Mouse (Mus musculus): ENCODE measurements around the gene Lif. TPM values are rescaled to one million over a fixed set of nuclear protein-coding genes. Genes with fewer than 3 reads are reported as not detected.

The Lif gene
- polyA plus RNA-seq, 1 experiment, result 2.2 TPM

- H3K27me3 ChIP-seq (ENCODE audit: control insufficient read depth, insufficient read depth, low read length), result no peaks in the 10 kb centered on the region
Observed at GRCm38 (mm10) chr11:4228463-4228862, 28.9 kb upstream of the Lif start.

GRCm38 (mm10) chr11:4229841-4230240, 27.5 kb upstream of the Lif start:
- no peaks in the 10 kb centered on the region for H3K36me3 ChIP-seq (ENCODE audit: control insufficient read depth, insufficient read depth, low read length)
- H3K27me3 ChIP-seq (ENCODE audit: control insufficient read depth, insufficient read depth, low read length), result no peaks in the 10 kb centered on the region
- no peak overlapping the region for H3K4me3 ChIP-seq (ENCODE audit: control insufficient read depth, insufficient read depth, low read length)
- no peak for DNase-seq
- TF ChIP-seq CTCF (IDR thresholded peaks at IDR 0.05; ENCODE audit: borderline replicate concordance, control insufficient read depth, extremely low read depth, insufficient read depth, low read length, poor library complexity) (no peak), POLR2A (IDR thresholded peaks at IDR 0.05; ENCODE audit: control insufficient read depth, extremely low read depth, insufficient read depth, low read length, poor library complexity) (no peak)
- no peaks in the 10 kb centered on the region for H3K4me1 ChIP-seq (replicated peaks; ENCODE audit: control insufficient read depth, insufficient read depth, low read length)
- H3K27ac ChIP-seq (ENCODE audit: control insufficient read depth, insufficient read depth, low read length), result no peak overlapping the region
- 95% methylated on average over 4 of the region's 4 CpGs for WGBS

More at GRCm38 (mm10) chr11:4228463-4228862, 28.9 kb upstream of the Lif start:
- no peak for DNase-seq
- H3K27ac ChIP-seq (ENCODE audit: control insufficient read depth, insufficient read depth, low read length), result no peak overlapping the region
- no peaks in the 10 kb centered on the region for H3K4me1 ChIP-seq (replicated peaks; ENCODE audit: control insufficient read depth, insufficient read depth, low read length)
- WGBS, result 82% methylated on average over 8 of the region's 8 CpGs
- no peaks in the 10 kb centered on the region for H3K36me3 ChIP-seq (ENCODE audit: control insufficient read depth, insufficient read depth, low read length)
- no peak for TF ChIP-seq POLR2A (IDR thresholded peaks at IDR 0.05; ENCODE audit: control insufficient read depth, extremely low read depth, insufficient read depth, low read length, poor library complexity)
- no peak for TF ChIP-seq CTCF (IDR thresholded peaks at IDR 0.05; ENCODE audit: borderline replicate concordance, control insufficient read depth, extremely low read depth, insufficient read depth, low read length, poor library complexity)
- no peak overlapping the region for H3K4me3 ChIP-seq (ENCODE audit: control insufficient read depth, insufficient read depth, low read length)

DNA sequence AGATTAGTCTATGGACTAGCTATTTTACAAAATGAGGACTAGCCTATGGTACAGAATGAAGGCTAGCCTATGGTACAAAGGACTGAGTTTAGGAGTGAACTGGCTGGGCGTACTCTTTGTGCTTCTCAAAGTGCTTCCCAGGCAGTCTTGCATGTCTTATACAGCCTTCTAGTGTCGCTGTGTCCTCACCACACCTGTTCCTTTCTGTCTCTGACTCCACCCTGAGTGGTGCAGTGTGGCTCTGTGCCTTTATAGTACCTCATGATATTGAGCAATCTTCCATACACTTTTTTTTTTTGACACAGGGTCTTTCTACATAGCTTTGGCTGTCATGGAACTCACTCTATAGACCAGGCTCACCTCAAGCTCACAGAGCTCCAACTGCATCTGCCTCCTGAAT, 25.9 kb upstream of the Lif start:
- Histone ChIP-seq H3K4me3 (ENCODE audit: control insufficient read depth, insufficient read depth, low read length) (no peak overlapping the region), H3K27me3 (ENCODE audit: control insufficient read depth, insufficient read depth, low read length) (no peaks in the 10 kb centered on the region), H3K4me1 (replicated peaks; ENCODE audit: control insufficient read depth, insufficient read depth, low read length) (peaks cover 10% of the 10 kb centered on the region), H3K27ac (ENCODE audit: control insufficient read depth, insufficient read depth, low read length) (no peak overlapping the region), H3K36me3 (ENCODE audit: control insufficient read depth, insufficient read depth, low read length) (no peaks in the 10 kb centered on the region)
- TF ChIP-seq CTCF (IDR thresholded peaks at IDR 0.05; ENCODE audit: borderline replicate concordance, control insufficient read depth, extremely low read depth, insufficient read depth, low read length, poor library complexity), result no peak
- TF ChIP-seq POLR2A (IDR thresholded peaks at IDR 0.05; ENCODE audit: control insufficient read depth, extremely low read depth, insufficient read depth, low read length, poor library complexity), result no peak
- no peak for DNase-seq
- WGBS, result 93% methylated on average over 2 of the region's 2 CpGs

GRCm38 (mm10) chr11:4232644-4233043, 24.7 kb upstream of the Lif start:
- TF ChIP-seq CTCF (IDR thresholded peaks at IDR 0.05; ENCODE audit: borderline replicate concordance, control insufficient read depth, extremely low read depth, insufficient read depth, low read length, poor library complexity), result no peak
- TF ChIP-seq POLR2A (IDR thresholded peaks at IDR 0.05; ENCODE audit: control insufficient read depth, extremely low read depth, insufficient read depth, low read length, poor library complexity), result no peak
- Histone ChIP-seq H3K4me3 (ENCODE audit: control insufficient read depth, insufficient read depth, low read length) (no peak overlapping the region), H3K27me3 (ENCODE audit: control insufficient read depth, insufficient read depth, low read length) (no peaks in the 10 kb centered on the region), H3K27ac (ENCODE audit: control insufficient read depth, insufficient read depth, low read length) (no peak overlapping the region), H3K4me1 (replicated peaks; ENCODE audit: control insufficient read depth, insufficient read depth, low read length) (peaks cover 21% of the 10 kb centered on the region), H3K36me3 (ENCODE audit: control insufficient read depth, insufficient read depth, low read length) (no peaks in the 10 kb centered on the region)
- 84% methylated on average over 12 of the region's 12 CpGs for WGBS
- DNase-seq, result no peak

DNA sequence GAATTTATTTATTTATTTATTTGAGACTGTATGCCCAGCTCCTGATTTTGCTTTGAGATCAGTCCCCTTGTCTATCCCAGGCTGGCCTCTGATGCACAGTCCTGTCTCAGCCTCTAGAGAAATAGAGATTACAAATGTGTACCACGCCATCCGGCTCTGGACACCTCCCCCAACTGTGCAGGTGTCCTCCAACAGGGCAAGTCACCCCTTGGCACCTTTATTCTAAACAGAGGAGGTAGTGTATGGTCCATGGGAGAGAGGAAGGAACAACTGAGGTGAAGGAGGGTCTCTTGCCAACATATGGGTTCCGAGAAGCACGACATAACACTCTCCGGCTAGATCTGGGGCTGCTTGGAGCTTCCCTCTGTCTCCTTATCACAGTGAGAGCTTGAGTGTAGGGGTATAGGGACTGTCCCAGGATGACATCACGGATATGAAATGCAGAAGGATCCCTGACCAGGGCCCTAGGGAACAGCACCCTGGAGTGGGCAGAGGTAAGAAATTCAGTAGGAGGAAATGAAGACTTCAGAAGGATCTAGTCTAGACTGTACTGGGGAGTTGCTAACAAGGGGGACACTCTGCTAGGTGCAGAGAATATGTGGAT, 22.2 kb upstream of the Lif start:
- Histone ChIP-seq H3K27ac (ENCODE audit: control insufficient read depth, insufficient read depth, low read length) (peak overlapping the region; percentile 38; the same call in 1 of the 2 replicates), H3K4me3 (ENCODE audit: control insufficient read depth, insufficient read depth, low read length) (no peak overlapping the region)
- WGBS, result 91% methylated on average over 6 of the region's 6 CpGs

DNA sequence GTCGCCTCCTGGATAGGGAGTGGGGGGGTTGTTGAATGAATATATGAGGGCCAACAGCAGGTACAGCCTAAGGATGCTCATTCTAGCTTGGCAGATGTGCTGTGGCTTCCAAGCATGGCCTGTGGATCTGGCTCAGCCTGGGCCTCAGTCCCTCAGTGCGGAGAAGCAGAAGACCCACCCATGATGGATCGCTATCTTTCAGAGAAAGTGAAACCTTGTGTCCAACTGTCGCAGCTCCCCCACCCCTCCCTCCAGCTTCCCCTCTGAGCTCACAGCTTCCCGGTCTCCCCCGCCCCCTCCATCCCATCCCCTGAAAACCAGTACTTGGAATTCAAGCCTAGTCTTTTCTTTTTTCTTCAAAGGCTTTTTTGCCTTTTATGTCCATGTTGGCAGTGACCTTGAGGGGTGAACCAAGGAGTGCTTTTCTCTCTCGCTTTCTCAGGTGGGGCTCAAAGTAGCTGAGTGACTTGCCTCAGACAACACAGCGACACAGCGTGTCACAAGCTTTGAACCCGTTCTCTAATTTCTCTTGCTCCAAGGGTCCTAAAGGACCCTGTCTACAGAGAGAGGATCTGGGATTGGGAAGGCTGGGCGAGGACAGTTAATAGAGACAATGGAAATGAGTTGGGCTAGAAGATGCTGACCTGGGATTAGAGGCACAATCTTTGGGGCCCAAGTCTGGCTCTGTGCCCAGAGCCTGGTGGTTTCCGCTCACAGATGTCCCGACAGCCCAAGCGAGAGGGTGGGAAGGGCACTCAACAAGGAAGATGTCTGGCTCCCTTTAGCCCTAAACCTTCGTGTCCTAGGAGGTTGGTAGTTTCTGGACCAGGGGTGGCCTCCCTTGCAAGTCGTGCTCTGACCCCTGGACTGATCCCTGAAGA, 21.5 kb upstream of the Lif start, which contains the start of gene Osm:
Osm (plus strand) TSS at position 756 of the 881 bp plus-strand sequence.
- H3K27ac ChIP-seq (ENCODE audit: control insufficient read depth, insufficient read depth, low read length), result peak within 1 kb of the TSS; percentile 74
- H3K36me3 ChIP-seq (ENCODE audit: control insufficient read depth, insufficient read depth, low read length), result peaks cover 4% of the 10 kb centered on the region; the same call in 1 of the 2 replicates
- 9% methylated on average over 16 of the region's 16 CpGs for WGBS
- no peak for TF ChIP-seq POLR2A (IDR thresholded peaks at IDR 0.05; ENCODE audit: control insufficient read depth, extremely low read depth, insufficient read depth, low read length, poor library complexity)
- no peak for TF ChIP-seq CTCF (IDR thresholded peaks at IDR 0.05; ENCODE audit: borderline replicate concordance, control insufficient read depth, extremely low read depth, insufficient read depth, low read length, poor library complexity)
- H3K4me1 ChIP-seq (replicated peaks; ENCODE audit: control insufficient read depth, insufficient read depth, low read length), result peaks cover 28% of the 10 kb centered on the region
- peak within 1 kb of the TSS; percentile 61 for H3K4me3 ChIP-seq (ENCODE audit: control insufficient read depth, insufficient read depth, low read length)
- no peaks in the 10 kb centered on the region for H3K27me3 ChIP-seq (ENCODE audit: control insufficient read depth, insufficient read depth, low read length)
- DNase-seq, result peak; percentile 58

More for the DNA sequence above, 22.2 kb upstream of the Lif start:
- H3K4me1 ChIP-seq (replicated peaks; ENCODE audit: control insufficient read depth, insufficient read depth, low read length), result peaks cover 28% of the 10 kb centered on the region
- TF ChIP-seq POLR2A (IDR thresholded peaks at IDR 0.05; ENCODE audit: control insufficient read depth, extremely low read depth, insufficient read depth, low read length, poor library complexity), result no peak
- TF ChIP-seq CTCF (IDR thresholded peaks at IDR 0.05; ENCODE audit: borderline replicate concordance, control insufficient read depth, extremely low read depth, insufficient read depth, low read length, poor library complexity), result no peak
- peaks cover 4% of the 10 kb centered on the region; the same call in 1 of the 2 replicates for H3K36me3 ChIP-seq (ENCODE audit: control insufficient read depth, insufficient read depth, low read length)
- H3K27me3 ChIP-seq (ENCODE audit: control insufficient read depth, insufficient read depth, low read length), result no peaks in the 10 kb centered on the region
- no peak for DNase-seq
